Mouse (Mus musculus) embryo, embryonic 11.5 days (tissue): ENCODE measurements around the gene Prelid3b.

Experiments
- DNase-seq: peaks from one replicate; pipeline ENCODE4 v3.0.0-alpha.2; 2012; ENCODE audit warnings: low read depth, low spot score

The Prelid3b gene

GRCm38 (mm10) chr2:174463370-174463769, 9.5 kb downstream of the Prelid3b start:
- no peak for DNase-seq

- no peak for DNase-seq
Observed at GRCm38 (mm10) chr2:174459365-174459764, 13.5 kb downstream of the Prelid3b start.

GRCm38 (mm10) chr2:174453681-174454080, 19.2 kb downstream of the Prelid3b start:
- DNase-seq, result no peak

GRCm38 (mm10) chr2:174450353-174450752, 22.5 kb downstream of the Prelid3b start, which contains the start of gene Tubb1:
Gene Tubb1 (plus strand): TSS chr2:174450695.
- no peak for DNase-seq

- DNase-seq, result no peak
Observed at GRCm38 (mm10) chr2:174448405-174448804, 24.5 kb downstream of the Prelid3b start.

- DNase-seq, result no peak
Observed at GRCm38 (mm10) chr2:174446905-174447304, 26.0 kb downstream of the Prelid3b start.

- DNase-seq, result no peak
Observed at GRCm38 (mm10) chr2:174446492-174446891, 26.4 kb downstream of the Prelid3b start.

GRCm38 (mm10) chr2:174445018-174445417, 27.9 kb downstream of the Prelid3b start:
- no peak for DNase-seq

GRCm38 (mm10) chr2:174444359-174444758, 28.5 kb downstream of the Prelid3b start:
- DNase-seq, result no peak

- no peak for DNase-seq
Observed at GRCm38 (mm10) chr2:174443046-174443445, 29.8 kb downstream of the Prelid3b start.

- no peak for DNase-seq
Observed at GRCm38 (mm10) chr2:174442460-174442859, 30.4 kb downstream of the Prelid3b start.

GRCm38 (mm10) chr2:174441898-174442297, 31.0 kb downstream of the Prelid3b start:
- no peak for DNase-seq

GRCm38 (mm10) chr2:174439961-174440360, 32.9 kb downstream of the Prelid3b start:
- no peak for DNase-seq

- DNase-seq, result no peak
Observed at GRCm38 (mm10) chr2:174439450-174439838, 33.4 kb downstream of the Prelid3b start.

- DNase-seq, result peak; percentile 32
Observed at GRCm38 (mm10) chr2:174438737-174439449, 34.0 kb downstream of the Prelid3b start, which contains the start of gene Ctsz. Gene Ctsz (minus strand): TSS chr2:174439039.

GRCm38 (mm10) chr2:174438181-174438580, 34.7 kb downstream of the Prelid3b start:
- DNase-seq, result no peak

GRCm38 (mm10) chr2:174437697-174437982, 35.2 kb downstream of the Prelid3b start:
- no peak for DNase-seq

GRCm38 (mm10) chr2:174436916-174437696, 35.8 kb downstream of the Prelid3b start:
- no peak for DNase-seq

- DNase-seq, result no peak
Observed at GRCm38 (mm10) chr2:174436076-174436701, 36.7 kb downstream of the Prelid3b start.

GRCm38 (mm10) chr2:174434943-174435342, 37.9 kb downstream of the Prelid3b start:
- DNase-seq, result no peak

- no peak for DNase-seq
Observed at GRCm38 (mm10) chr2:174428996-174429591, 43.8 kb downstream of the Prelid3b start.
